8 mouse cellular contexts compared by ENCODE assay signal in the genomic region with DNA sequence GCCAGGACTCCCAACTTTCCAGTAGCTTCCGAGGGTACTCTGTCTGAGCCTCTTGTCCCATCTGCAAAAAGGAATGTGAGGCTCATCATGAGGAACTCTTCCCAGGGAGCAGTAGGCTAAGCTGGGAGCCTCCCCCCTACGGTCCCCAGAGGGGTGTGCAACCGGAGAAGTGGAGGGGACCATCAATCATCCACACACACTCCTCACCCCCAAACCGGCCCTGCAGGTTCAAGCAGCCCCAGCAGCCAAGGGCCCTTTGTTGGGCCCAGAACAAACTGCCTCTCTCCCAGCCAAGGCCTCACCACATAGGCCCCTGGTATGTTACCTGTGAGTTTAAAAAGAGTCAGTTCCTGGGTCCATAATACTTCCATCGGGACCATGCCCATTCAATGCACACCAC. TPM values are rescaled to one million over a fixed set of nuclear protein-coding genes. Genes with fewer than 3 reads are reported as not detected.
DNase-seq lines count a peak whose midpoint lies in the region; ATAC-seq lines count a peak whose summit lies in the region.

No protein-coding gene starts in this region.

- whole genome bisulfite sequencing in limb, embryonic 13.5 days: 60% methylated on average over 5 of the region's 5 CpGs
- WGBS in stomach, embryonic 16.5 days: 35% methylated on average over 5 of the region's 5 CpGs
- WGBS in forebrain, embryonic 16.5 days: 87% methylated on average over 5 of the region's 5 CpGs

- no peak overlapping the region for H3K4me2 ChIP-seq in limb, embryonic 13.5 days (replicated peaks)
- peak overlapping the region; percentile 44; the same call in 1 of the 2 replicates for H3K4me2 ChIP-seq in stomach, embryonic 16.5 days (ENCODE audit: low read depth, low read length)
- no peak overlapping the region for H3K4me2 ChIP-seq in forebrain, embryonic 16.5 days (ENCODE audit: low read length)

- H3K27ac ChIP-seq in limb, embryonic 13.5 days: 0 out of 2 replicates have a peak overlapping the region, but pooled peaks have one; percentile 44
- peak overlapping the region; percentile 91 for H3K27ac ChIP-seq in stomach, embryonic 16.5 days (ENCODE audit: low read length)
- no peak overlapping the region for H3K27ac ChIP-seq in forebrain, embryonic 16.5 days (ENCODE audit: low read length)

- ATAC-seq in megakaryocyte, adult 5-6 weeks (ENCODE audit: poor library complexity, severe bottlenecking): no peak
- ATAC-seq in limb, embryonic 13.5 days (ENCODE audit: low FRiP score, low read depth): no peak
- ATAC-seq in stomach, embryonic 16.5 days (ENCODE audit: insufficient read depth, low FRiP score): peak; percentile 65; the same call in 1 of the 2 replicates
- ATAC-seq in forebrain, embryonic 16.5 days: no peak

- peak overlapping the region; percentile 15 for H3K4me3 ChIP-seq in megakaryocyte, embryonic 14.5 days (replicated peaks)
- no peak overlapping the region for H3K4me3 ChIP-seq in limb, embryonic 13.5 days
- no peak overlapping the region for H3K4me3 ChIP-seq in stomach, embryonic 16.5 days (replicated peaks; ENCODE audit: low read length)
- H3K4me3 ChIP-seq in forebrain, embryonic 16.5 days (replicated peaks; ENCODE audit: low read length): no peak overlapping the region

- DNase-seq in heart, adult 11 months: peak; percentile 87
- no peak for DNase-seq in heart, adult 18-20 months
- no peak for DNase-seq in thymus, adult 18-20 months

- H3K36me3 ChIP-seq in megakaryocyte, embryonic 14.5 days (replicated peaks; ENCODE audit: low read length): peaks cover 61% of the 10 kb centered on the region
- peaks cover 21% of the 10 kb centered on the region for H3K36me3 ChIP-seq in limb, embryonic 13.5 days
- no peaks in the 10 kb centered on the region for H3K36me3 ChIP-seq in stomach, embryonic 16.5 days (ENCODE audit: control insufficient read depth, insufficient read depth, low read length)
- no peaks in the 10 kb centered on the region; the same call in 1 of the 2 replicates for H3K36me3 ChIP-seq in forebrain, embryonic 16.5 days (ENCODE audit: control insufficient read depth, insufficient read depth)

- H3K4me1 ChIP-seq in megakaryocyte, embryonic 14.5 days: peaks cover 88% of the 10 kb centered on the region
- H3K4me1 ChIP-seq in limb, embryonic 13.5 days: peaks cover 24% of the 10 kb centered on the region
- H3K4me1 ChIP-seq in stomach, embryonic 16.5 days (ENCODE audit: control insufficient read depth, insufficient read depth, low read length): peaks cover 62% of the 10 kb centered on the region
- H3K4me1 ChIP-seq in forebrain, embryonic 16.5 days (replicated peaks; ENCODE audit: control insufficient read depth, insufficient read depth, low read length): peaks cover 14% of the 10 kb centered on the region

- H3K9ac ChIP-seq in limb, embryonic 13.5 days: peak overlapping the region; percentile 31; the same call in 1 of the 2 replicates
- peak overlapping the region; percentile 51; the same call in 1 of the 2 replicates for H3K9ac ChIP-seq in stomach, embryonic 16.5 days (ENCODE audit: low read length)
- no peak overlapping the region for H3K9ac ChIP-seq in forebrain, embryonic 16.5 days (replicated peaks; ENCODE audit: low read depth, low read length)

- H3K9me3 ChIP-seq in megakaryocyte, embryonic 14.5 days: no peaks in the 10 kb centered on the region
- H3K9me3 ChIP-seq in limb, embryonic 13.5 days: no peaks in the 10 kb centered on the region
- H3K9me3 ChIP-seq in stomach, embryonic 16.5 days (replicated peaks; ENCODE audit: control insufficient read depth, low read length): no peaks in the 10 kb centered on the region
- no peaks in the 10 kb centered on the region for H3K9me3 ChIP-seq in forebrain, embryonic 16.5 days (ENCODE audit: control insufficient read depth, low read length)

- H3K27me3 ChIP-seq in megakaryocyte, embryonic 14.5 days (replicated peaks): no peaks in the 10 kb centered on the region
- no peaks in the 10 kb centered on the region for H3K27me3 ChIP-seq in limb, embryonic 13.5 days
- no peaks in the 10 kb centered on the region for H3K27me3 ChIP-seq in stomach, embryonic 16.5 days (ENCODE audit: control insufficient read depth, insufficient read depth, low read length)
- no peaks in the 10 kb centered on the region for H3K27me3 ChIP-seq in forebrain, embryonic 16.5 days (replicated peaks; ENCODE audit: control insufficient read depth, insufficient read depth, low read length)

RNA-seq across cellular contexts. Expression of a gene that starts 5.3 kb away (rescaled TPM):
- total RNA-seq in heart, adult 18-20 months (2021): 10 to 100 TPM; 83.9 to 93.0 TPM
- polyA plus RNA-seq in megakaryocyte, embryonic 14.5 days (2012; ENCODE audit: insufficient read depth, low replicate concordance): 127 and 215 TPM in 2 replicates
- 42.8 and 44.7 TPM in 2 replicates for total RNA-seq in megakaryocyte, adult 5-6 weeks (2015)
- 21.0 and 24.5 TPM in 2 replicates for total RNA-seq in megakaryocyte, adult 5-6 weeks (2017)
- 108 and 110 TPM in 2 replicates for polyA plus RNA-seq in limb, embryonic 13.5 days (2015; fragmentation: Nextera tagmentation; extraction: Ambion mirVana)
- 211 and 262 TPM in 2 replicates for polyA plus RNA-seq in stomach, embryonic 16.5 days (2015; fragmentation: Nextera tagmentation; extraction: Ambion mirVana)
- 92.1 and 112 TPM in 2 replicates for polyA plus RNA-seq in forebrain, embryonic 16.5 days (2015; fragmentation: Nextera tagmentation; extraction: Ambion mirVana)

RNA-seq across cellular contexts. Expression of a gene that starts 17.9 kb away (rescaled TPM):
- total RNA-seq in heart, adult 18-20 months (2021): 10 to 100 TPM; 23.1 to 26.2 TPM
- polyA plus RNA-seq in megakaryocyte, embryonic 14.5 days (2012; ENCODE audit: insufficient read depth, low replicate concordance): 69.1 and 81.7 TPM in 2 replicates
- total RNA-seq in megakaryocyte, adult 5-6 weeks (2015): 41.5 and 45.2 TPM in 2 replicates
- total RNA-seq in megakaryocyte, adult 5-6 weeks (2017): 96.6 and 118 TPM in 2 replicates
- polyA plus RNA-seq in limb, embryonic 13.5 days (2015; fragmentation: Nextera tagmentation; extraction: Ambion mirVana): 158 and 165 TPM in 2 replicates
- 121 and 128 TPM in 2 replicates for polyA plus RNA-seq in stomach, embryonic 16.5 days (2015; fragmentation: Nextera tagmentation; extraction: Ambion mirVana)
- 154 and 160 TPM in 2 replicates for polyA plus RNA-seq in forebrain, embryonic 16.5 days (2015; fragmentation: Nextera tagmentation; extraction: Ambion mirVana)

RNA-seq across cellular contexts. Expression of a gene that starts 44.5 kb away (rescaled TPM):
- total RNA-seq in heart, adult 18-20 months (2021): 10 to 100 TPM; 28.6 to 37.9 TPM
- polyA plus RNA-seq in megakaryocyte, embryonic 14.5 days (2012; ENCODE audit: insufficient read depth, low replicate concordance): 23.5 and 59.4 TPM in 2 replicates
- total RNA-seq in megakaryocyte, adult 5-6 weeks (2015): 17.5 and 21.2 TPM in 2 replicates
- 50.8 and 57.9 TPM in 2 replicates for total RNA-seq in megakaryocyte, adult 5-6 weeks (2017)
- 59.4 and 63.9 TPM in 2 replicates for polyA plus RNA-seq in limb, embryonic 13.5 days (2015; fragmentation: Nextera tagmentation; extraction: Ambion mirVana)
- polyA plus RNA-seq in stomach, embryonic 16.5 days (2015; fragmentation: Nextera tagmentation; extraction: Ambion mirVana): 65.5 and 66.0 TPM in 2 replicates
- 85.1 and 90.8 TPM in 2 replicates for polyA plus RNA-seq in forebrain, embryonic 16.5 days (2015; fragmentation: Nextera tagmentation; extraction: Ambion mirVana)
